Mouse (Mus musculus) ES-CJ7 (cell line): ENCODE data around the gene Atxn2.
A peak's percentile ranks its signal among the peaks of the same experiment; 100 is the strongest.
"Not testable (repeated sequence)": the region's sequence is repeated elsewhere in the genome, so short reads cannot be mapped to it uniquely, and the experiment has no call there.

Experiments used
- DNase-seq: peaks from one replicate; pipeline ENCODE4 v3.0.0; 2011; ENCODE audit warnings: low read depth, low spot score

Gene Atxn2

DNA sequence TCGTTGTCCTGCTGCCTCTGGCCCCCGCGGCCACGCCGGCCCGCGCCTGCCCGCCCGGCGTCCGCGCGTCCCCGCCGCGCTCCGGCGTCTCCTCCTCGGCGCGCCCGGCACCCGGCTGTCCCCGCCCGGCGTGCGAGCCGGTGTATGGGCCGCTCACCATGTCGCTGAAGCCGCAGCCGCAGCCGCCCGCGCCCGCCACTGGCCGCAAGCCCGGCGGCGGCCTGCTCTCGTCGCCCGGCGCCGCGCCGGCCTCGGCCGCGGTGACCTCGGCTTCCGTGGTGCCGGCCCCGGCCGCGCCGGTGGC is 743 bp downstream of the Atxn2 start:
- DNase-seq, result no peak

DNA sequence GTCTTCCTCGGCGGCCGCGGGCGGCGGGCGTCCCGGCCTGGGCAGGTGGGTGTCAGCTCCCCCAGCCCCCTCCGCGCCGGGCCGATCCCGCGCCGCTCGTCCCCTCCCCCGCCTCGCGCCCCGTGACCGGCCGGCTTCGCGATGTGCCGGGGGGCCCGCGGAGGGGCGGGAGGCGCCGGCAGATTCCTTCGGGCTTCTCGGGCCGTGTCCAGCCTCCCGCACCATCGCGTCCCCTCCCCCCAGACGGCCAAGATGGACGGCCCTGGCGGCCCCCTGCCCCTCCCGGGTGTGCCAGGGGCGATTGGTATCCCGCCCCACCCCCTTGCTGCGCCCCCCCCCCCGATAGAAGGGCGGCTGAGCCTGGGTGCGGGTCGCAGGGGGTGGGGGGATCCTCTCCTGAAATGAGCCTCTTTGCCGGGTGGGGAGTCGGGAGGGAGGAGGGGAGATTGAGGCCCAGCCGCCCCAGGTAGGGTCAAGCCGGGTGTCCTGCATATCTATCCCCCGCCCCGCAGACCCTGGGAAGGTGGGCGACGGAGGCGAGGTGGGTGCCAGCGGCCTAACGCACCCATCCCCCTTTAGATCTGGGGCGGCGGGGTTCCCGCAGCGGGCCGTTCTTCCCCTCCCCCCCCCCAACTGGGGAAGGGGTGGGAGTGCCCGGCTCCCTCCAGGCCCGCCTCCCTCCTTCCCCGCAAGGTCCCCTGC is 1.2 kb downstream of the Atxn2 start:
- peak; percentile 33 for DNase-seq

GRCm38 (mm10) chr5:121712934-121713538 is 1.9 kb downstream of the Atxn2 start:
- peak; percentile 42 for DNase-seq

GRCm38 (mm10) chr5:121714331-121714730 is 3.2 kb downstream of the Atxn2 start:
- no peak for DNase-seq

- DNase-seq, result no peak
Observed at GRCm38 (mm10) chr5:121714928-121715327, 3.8 kb downstream of the Atxn2 start.

DNA sequence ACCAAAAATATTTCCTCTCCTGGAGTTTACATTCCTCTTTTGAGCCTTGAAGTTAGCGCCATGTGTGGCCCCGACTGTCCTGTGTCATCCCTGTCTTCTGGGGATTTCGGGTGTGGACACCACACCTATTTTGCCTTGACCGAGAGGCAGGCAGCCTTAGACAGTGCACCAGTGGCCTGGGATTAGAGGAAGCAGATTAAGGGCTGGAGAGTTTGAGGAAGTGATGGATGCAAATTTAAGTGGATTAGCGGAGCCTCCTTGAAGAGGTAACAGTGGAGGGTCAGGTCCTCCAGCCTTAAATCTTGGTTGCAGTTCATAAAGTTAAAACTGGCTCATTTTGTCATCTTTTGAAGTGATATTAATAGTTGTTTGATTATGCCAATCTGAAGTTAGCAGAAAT is 7.3 kb downstream of the Atxn2 start:
- DNase-seq, result no peak

DNA sequence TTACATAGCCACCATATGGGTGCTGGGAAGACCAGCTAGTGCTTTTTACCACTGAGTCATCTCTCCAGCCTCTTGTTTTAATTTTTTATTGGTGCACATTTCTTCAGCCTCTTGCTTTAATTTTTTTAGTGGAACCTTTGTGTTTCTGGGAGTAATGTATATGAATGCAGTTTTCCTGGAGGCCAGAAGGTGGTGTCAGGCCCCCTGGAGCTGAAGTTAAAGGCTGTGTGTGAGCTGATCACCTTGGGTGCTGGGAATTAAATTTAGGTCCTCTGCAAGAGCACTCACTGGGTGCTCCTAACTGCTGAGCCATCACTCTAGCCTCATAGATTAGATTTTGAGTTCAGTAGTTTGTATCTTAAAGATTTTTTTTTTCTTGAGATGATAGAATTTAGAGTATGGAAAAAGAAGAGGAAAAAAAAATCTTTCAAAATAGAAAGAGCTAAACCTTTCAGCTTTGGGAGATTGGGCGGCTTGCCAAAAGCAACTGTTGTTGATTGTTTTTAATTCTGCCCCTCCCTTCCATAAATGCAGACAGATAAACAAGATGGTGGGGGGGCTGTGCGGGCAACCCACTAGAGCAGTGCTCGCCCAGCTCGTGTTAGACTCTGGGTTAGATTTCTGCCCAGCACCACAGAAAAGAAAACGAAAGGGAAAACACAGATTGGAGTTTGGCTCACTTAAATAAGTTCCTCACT is 9.9 kb downstream of the Atxn2 start:
- DNase-seq, result no peak

GRCm38 (mm10) chr5:121721841-121722240 is 10.7 kb downstream of the Atxn2 start:
- DNase-seq, result no peak

- DNase-seq, result no peak
Observed at GRCm38 (mm10) chr5:121724678-121725077, 13.5 kb downstream of the Atxn2 start.

GRCm38 (mm10) chr5:121730057-121730456 is 18.9 kb downstream of the Atxn2 start:
- no peak for DNase-seq

- DNase-seq, result no peak
Observed at GRCm38 (mm10) chr5:121736641-121737040, 25.5 kb downstream of the Atxn2 start.

DNA sequence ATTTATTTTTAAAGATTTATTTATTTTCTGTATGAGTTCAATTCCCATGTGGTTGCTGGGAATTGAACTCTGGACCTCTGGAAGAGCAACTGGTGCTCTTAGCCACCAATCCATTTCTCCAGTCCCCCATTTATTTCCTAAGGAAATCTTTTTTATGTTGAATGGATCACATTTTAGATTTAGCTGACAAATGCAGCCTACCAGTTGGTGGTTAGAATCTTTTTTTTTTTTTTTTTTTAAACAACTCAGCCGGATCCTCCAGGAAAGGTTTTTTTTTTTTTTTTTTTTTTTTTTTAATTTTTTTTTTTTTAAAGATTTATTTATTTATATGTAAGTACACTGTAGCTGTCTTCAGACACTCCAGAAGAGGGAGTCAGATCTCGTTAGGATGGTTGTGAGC is 27.0 kb downstream of the Atxn2 start:
- DNase-seq, result not testable (repeated sequence)

DNA sequence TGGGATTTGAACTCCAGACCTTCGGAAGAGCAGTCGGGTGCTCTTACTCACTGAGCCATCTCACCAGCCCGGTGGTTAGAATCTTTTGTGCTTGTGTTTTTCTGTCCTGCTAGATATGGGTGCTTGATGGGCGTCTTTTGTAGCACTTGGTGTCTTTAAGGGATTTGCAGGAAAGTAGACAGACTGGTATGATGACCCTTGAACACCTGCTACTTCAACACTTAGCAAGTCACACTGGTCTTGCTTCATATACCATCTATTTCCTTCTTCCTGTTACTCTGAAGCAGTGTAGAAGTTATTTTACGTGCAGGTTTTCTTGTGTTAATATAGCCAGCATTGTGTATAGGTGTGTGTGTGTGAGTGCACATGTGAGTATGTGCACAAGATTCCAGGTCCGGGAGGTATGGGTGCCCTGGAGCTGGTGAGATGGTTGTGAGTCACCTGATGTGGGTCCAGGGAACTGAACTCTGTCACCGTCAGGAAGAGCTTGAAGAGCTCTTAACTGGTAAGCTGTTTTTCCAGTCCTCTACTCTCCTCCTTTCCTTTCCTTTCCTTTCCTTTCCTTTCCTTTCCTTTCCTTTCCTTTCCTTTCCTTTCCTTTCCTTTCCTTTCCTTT is 27.5 kb downstream of the Atxn2 start:
- no peak for DNase-seq

DNA sequence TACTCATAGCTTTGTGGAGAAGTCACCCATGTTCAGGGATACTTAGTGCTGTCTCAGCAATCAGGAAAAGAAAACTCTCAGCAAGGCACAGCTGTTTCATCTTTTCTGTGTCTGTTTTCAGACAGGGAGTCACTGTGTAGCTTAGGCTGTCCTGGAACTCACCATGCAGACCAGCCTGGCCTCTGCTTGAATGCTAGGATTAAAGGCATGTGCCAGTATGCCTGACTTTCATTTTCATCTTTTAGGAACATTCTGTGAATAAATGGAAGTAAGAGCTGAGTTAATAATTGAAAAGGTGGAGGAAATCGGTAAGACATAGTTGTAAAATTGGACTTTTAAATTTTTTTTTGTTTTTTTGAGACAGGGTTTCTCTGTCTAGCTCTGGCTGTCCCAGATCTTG is 29.4 kb downstream of the Atxn2 start:
- no peak for DNase-seq

DNA sequence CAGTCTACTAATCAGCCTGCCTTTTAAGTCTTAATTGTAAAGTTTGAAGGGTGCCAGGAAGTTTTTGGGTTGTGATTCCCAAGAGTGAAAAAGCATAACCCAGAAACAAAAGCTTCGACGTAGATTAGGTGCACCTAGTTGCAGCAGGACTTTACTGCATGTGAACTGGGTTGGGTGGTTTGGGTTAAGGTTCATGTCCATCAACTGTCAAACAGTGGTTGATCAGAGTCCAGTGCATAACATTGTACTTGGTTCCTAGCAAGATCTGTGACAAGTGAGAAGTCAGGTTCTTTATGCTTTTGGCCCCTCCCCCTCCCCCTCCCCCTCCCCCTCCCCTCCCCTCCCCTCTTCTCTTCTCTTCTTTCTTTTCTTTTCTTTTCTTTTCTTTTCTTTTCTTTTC is 31.8 kb downstream of the Atxn2 start:
- DNase-seq, result no peak

DNA sequence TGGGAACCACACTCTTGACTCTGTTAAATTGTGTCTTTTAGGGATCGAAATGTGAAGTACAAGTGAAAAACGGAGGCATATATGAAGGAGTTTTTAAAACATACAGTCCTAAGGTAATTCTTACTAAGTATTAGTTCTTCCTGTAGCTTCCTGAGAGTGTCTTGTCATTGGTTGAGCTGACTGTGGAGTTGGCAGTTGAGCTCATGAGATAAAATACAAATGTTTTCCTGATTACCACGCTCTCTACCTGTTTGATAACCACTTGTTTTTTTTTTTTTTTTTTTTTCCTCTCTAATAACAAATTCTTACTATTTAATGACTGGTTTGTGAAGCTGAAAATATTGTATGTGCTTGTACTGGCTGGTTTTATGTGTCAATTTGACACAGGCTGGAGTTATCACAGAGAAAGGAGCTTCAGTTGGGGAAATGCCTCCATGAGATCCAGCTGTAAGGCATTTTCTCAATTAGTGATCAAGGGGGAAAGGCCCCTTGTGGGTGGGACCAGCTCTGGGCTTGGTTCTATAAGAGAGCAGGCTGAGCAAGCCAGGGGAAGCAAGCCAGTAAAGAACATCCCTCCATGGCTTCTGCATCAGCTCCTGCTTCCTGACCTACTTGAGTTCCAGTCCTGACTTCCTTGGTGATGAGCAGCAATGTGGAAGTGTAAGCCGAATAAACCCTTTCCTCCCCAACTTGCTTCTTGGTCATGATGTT is 36.9 kb downstream of the Atxn2 start:
- DNase-seq, result not testable (repeated sequence)

DNA sequence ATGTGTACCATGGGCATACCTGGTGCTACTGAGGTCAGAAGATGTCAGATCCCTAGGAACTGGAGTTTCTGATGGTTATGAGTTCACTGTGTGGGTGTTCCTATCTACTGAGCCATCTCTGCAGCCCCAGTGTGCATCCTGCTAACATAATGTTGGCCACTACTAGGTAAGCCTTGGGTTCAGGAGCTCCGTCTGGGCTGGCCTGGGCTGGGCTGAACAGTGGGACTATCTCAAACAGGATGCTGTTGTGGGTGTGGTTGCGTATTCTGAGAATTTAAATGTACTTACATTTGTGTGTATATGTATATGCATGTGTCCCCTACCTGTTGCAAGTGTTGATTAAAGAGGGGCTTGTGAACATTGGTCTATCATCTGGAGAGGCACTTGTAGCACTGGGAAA is 38.5 kb downstream of the Atxn2 start:
- no peak for DNase-seq

- DNase-seq, result no peak
Observed at GRCm38 (mm10) chr5:121757900-121758299, 46.8 kb downstream of the Atxn2 start.

GRCm38 (mm10) chr5:121758341-121758740 is 47.2 kb downstream of the Atxn2 start:
- no peak for DNase-seq

GRCm38 (mm10) chr5:121759921-121760320 is 48.8 kb downstream of the Atxn2 start:
- DNase-seq, result no peak

- no peak for DNase-seq
Observed at GRCm38 (mm10) chr5:121761459-121761858, 50.3 kb downstream of the Atxn2 start.

GRCm38 (mm10) chr5:121762949-121763348 is 51.8 kb downstream of the Atxn2 start:
- no peak for DNase-seq
